Mouse (Mus musculus) spleen, adult 2 months (tissue): Measurements from ENCODE around the gene Nup62. TPM values are rescaled to one million over a fixed set of nuclear protein-coding genes. Genes with fewer than 3 reads are reported as not detected.

ENCODE experiments used
- DNase-seq, 2 experiments: peaks; one replicate each; pipeline versions ENCODE4 v3.0.0 to v3.0.0-alpha.2; 2012 to 2021; ENCODE audit warnings: low spot score in 2 of 2, low read depth in 1 of 2
- H3K27ac ChIP-seq: fragments of 200-500 bp; 2 replicates; pipeline ENCODE4 v1.5.1; 2012; ENCODE audit warnings: low read length, inconsistent platforms; ENCODE audit not compliant: insufficient read depth
- H3K27me3 ChIP-seq: fragments of 200-500 bp; 2 replicates; pipeline ENCODE4 v1.6.1; 2012; ENCODE audit warnings: mild to moderate bottlenecking, moderate library complexity, low read length, inconsistent platforms; ENCODE audit not compliant: control insufficient read depth, insufficient read depth
- H3K36me3 ChIP-seq: fragments of 200-500 bp; 2 replicates; pipeline ENCODE4 v1.6.1; 2012; ENCODE audit warnings: mild to moderate bottlenecking, low read length, inconsistent platforms; ENCODE audit not compliant: control insufficient read depth, insufficient read depth
- H3K4me1 ChIP-seq: fragments of 200-500 bp; 2 replicates; pipeline ENCODE4 v1.6.1; 2011; ENCODE audit warnings: inconsistent platforms; ENCODE audit not compliant: control insufficient read depth, insufficient read depth, insufficient read length
- H3K4me3 ChIP-seq: fragments of 200-500 bp; 2 replicates; pipeline ENCODE4 v1.5.1; 2011; ENCODE audit warnings: mild to moderate bottlenecking, inconsistent platforms; ENCODE audit not compliant: insufficient read depth, insufficient read length; ENCODE audit errors: extremely low read depth
- CTCF ChIP-seq: fragments of 200-500 bp; IDR thresholded peaks from 2 replicates; pipeline ENCODE4 v1.5.1; 2011; ENCODE audit warnings: mild to moderate bottlenecking, inconsistent platforms; ENCODE audit not compliant: insufficient read depth, insufficient read length, insufficient replicate concordance; ENCODE audit errors: extremely low read depth
- POLR2A ChIP-seq: fragments of 200-500 bp; IDR thresholded peaks from 2 replicates; pipeline ENCODE4 v1.6.1; 2011; ENCODE audit warnings: low read depth, low read length, inconsistent platforms
- WGBS: fragments of 180-500 bp; shearing (Covaris S2); methylation state at CpG from one replicate; pipeline ENCODE4 v1.1.7; 2018; 5-methylcytosine and 5-hydroxymethylcytosine counted together
- polyA plus RNA-seq: library from polyadenylated mRNA; depleted of rRNA; stranded (reverse); fragments of >200 nt; gene quantifications from 2 replicates; pipeline ENCODE4 v1.2.3, GENCODE M21; 2012; rRNA removed

The Nup62 gene
- polyA plus RNA-seq, result 43.8 and 60.5 TPM in 2 replicates

DNA sequence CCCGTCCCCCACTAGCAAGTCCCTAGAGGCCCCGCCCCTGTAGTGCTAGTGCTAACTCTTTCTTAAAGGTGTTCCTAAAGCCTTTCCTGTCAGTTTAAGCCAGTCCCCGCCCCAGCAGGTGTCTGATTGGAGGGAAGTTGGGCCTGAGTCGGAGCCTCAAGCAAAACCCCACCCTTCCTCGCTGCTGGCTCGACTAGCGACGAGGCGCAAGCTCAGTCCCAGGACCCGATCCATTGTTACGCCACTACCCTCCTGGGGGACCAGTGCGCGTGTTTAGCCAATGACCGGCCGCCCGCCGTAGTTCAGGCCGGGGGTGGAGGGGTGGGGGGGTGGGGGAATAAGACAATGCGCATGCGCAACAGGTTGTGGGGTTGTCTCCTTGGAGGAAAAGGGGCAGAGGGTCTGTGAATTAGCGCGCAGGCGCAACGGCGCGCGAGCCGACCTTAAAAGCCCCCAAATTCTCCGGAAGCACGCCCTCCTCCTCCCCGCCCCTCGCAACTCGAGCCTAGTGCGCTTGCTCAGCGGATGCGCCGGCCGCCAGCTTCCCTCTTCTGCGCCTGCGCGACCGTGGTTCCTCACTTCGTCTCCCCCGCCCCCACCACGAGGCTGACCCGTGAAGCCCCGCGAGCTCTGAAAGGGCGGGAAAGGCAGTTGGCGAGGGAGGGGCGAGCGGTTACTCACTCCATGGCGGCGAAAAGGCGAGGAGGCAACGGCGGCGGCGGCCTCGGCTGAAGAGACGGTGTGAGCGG lies at the start of gene Nup62, which contains the start of gene Il4i1:
Nup62 (plus strand) TSS at position 368 of the 749 bp plus-strand sequence.
Il4i1 (plus strand) TSS at position 667 of the 749 bp plus-strand sequence.
- peaks cover 7% of the 10 kb centered on the region for H3K4me1 ChIP-seq
- H3K4me3 ChIP-seq, result peak within 1 kb of the TSS; percentile 93
- H3K36me3 ChIP-seq, result no peaks in the 10 kb centered on the region
- WGBS, result under 1% methylated on average over 59 of the region's 62 CpGs
- DNase-seq, result peak; percentile 98 to 99
- H3K27ac ChIP-seq, result peak within 1 kb of the TSS; percentile 92
- no peak for TF ChIP-seq CTCF
- peak; percentile 60 for TF ChIP-seq POLR2A
- no peaks in the 10 kb centered on the region for H3K27me3 ChIP-seq

DNA sequence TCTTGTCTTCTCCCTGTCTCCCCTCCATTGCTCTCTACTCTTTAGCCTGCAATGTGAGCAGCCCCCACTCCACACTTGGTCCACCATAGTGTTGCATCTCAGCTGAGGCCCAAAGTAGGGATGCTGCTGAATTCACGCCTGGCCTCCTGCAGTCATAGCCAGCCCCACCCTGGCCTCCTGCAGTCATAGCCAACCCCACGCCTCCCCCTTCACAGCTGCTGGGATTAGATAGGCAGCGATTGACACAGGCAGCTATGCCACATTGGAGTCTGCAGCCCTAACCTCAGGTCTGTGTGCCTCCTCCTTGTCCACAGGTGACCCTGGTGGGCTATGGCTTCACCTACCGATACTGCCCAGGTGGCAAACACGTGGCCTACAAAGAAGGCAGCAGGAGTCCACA lies 47.8 kb upstream of the Nup62 start:
- H3K27me3 ChIP-seq, result no peaks in the 10 kb centered on the region
- peaks cover 52% of the 10 kb centered on the region for H3K36me3 ChIP-seq
- H3K4me1 ChIP-seq, result no peaks in the 10 kb centered on the region
- no peak overlapping the region for H3K4me3 ChIP-seq
- no peak overlapping the region for H3K27ac ChIP-seq
- WGBS, result 89% methylated on average over 5 of the region's 5 CpGs
- DNase-seq, result no peak
- no peak for TF ChIP-seq CTCF
- no peak for TF ChIP-seq POLR2A

DNA sequence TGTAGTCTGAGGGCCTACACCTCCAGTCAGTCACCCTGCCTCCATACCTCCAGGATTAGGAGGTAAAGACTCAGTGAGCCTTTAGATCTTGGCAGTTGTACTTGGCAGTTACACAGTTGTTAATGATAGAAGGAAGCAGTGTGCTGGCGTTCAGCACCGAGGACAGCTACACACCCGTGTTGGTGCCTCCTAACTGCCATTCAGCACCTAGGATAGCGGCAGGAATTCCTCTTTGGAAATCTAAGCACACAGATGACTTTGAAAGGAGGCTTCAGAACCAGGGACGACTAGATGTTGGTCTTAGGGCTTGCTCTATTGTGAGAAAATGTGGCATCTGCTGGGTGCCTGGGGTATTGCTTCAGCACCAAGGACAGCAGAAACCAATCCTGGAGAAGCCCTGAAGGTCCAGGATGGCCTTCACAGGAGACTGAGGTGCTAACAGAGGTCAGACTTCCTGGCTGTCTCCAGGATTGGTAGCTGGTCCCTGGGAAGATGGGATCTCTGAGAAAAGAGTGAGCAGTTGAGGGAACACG lies 45.8 kb upstream of the Nup62 start:
- H3K27ac ChIP-seq, result no peak overlapping the region
- H3K27me3 ChIP-seq, result no peaks in the 10 kb centered on the region
- whole genome bisulfite sequencing, result 60% methylated on average over 6 of the region's 6 CpGs
- H3K4me3 ChIP-seq, result no peak overlapping the region
- TF ChIP-seq CTCF, result no peak
- no peaks in the 10 kb centered on the region for H3K4me1 ChIP-seq
- no peak for DNase-seq
- H3K36me3 ChIP-seq, result peaks cover 51% of the 10 kb centered on the region

DNA sequence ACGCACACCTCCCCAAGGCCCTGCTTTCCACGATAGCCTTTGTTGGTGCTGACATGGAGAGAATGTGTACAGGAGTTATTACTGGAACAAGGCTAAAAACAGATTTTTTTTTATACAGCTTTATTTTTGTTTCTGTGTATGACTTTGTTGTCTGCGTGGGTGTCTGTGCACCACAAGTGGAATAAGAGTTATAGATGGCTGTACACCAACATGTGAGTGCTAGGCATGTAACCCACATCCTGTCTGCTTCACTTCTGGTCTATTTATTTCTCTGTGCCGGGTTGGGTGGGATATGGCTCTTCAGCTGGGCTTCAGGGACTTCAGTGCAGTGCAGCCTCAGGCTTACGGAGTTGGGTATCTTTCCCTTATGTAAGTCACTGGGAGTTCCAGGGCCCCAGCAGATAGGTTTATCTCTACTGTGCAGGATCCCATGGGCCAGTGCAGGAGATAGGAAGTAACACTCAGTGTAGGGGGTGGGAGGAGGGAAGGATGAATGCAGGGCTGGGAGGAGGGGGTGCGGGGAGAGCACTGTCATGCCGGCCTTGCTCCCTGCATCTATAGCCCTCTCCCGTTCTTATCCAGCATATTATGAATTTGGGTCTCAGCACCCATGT lies 43.2 kb upstream of the Nup62 start:
- DNase-seq, result no peak
- 59% methylated on average over 8 of the region's 8 CpGs for WGBS
- Histone ChIP-seq H3K36me3 (peaks cover 41% of the 10 kb centered on the region), H3K4me3 (no peak overlapping the region), H3K4me1 (no peaks in the 10 kb centered on the region), H3K27me3 (no peaks in the 10 kb centered on the region), H3K27ac (no peak overlapping the region)
- TF ChIP-seq POLR2A, result no peak
- no peak for TF ChIP-seq CTCF

DNA sequence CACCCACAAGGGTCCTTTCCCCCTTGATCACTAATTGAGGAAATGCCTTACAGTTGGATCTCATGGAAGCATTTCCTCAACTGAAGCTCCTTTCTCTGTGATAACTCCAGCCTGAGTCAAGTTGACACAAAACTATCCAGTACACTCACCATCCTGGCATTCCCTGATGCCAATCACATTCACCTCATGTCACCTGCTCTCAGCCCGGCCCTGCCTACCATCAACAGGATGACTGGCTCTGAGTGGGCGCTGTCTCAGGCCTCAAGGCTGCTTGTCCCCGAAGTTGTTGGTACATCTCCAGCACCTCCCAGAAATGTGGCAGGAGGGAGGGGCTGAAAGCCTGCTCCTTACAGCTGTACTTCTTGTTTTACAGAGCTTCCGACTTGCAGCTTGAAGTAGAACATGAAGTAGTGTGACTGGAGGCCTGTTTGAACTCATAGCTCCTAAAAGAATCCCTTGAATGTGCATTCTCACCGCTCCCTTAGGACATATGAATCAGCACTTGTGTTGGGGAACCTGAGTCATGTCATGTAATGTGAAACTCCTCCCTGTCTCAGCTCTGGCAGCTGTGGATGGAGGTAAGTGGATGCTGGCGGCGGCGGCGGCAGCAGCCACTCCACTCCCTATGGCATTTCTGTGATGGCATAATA lies 38.9 kb upstream of the Nup62 start:
- WGBS, result 91% methylated on average over 9 of the region's 9 CpGs
- Histone ChIP-seq H3K4me3 (no peak overlapping the region), H3K36me3 (peaks cover 19% of the 10 kb centered on the region), H3K27ac (no peak overlapping the region), H3K4me1 (no peaks in the 10 kb centered on the region), H3K27me3 (no peaks in the 10 kb centered on the region)
- DNase-seq, result no peak
- no peak for TF ChIP-seq CTCF
- no peak for TF ChIP-seq POLR2A

DNA sequence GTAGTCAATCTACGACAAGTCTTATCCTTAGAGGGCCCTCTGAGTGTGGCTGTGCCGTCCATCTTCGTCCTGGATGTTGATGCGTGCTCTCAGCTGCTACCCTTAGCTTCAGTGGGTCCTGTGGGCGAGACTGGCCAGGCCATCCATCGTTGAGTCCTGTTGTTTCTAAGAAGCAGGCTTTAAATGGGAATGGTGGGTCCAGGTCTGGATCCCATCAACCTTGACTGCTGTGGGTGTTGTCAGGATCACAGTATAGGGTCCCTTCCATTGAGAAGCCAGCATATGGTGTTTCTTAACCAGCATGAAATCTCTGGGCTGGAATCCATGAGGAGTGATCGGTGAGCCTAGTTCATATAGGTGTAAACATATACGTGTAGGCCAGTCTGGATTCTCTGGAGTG lies 35.8 kb upstream of the Nup62 start:
- Histone ChIP-seq H3K27ac (no peak overlapping the region), H3K4me1 (no peaks in the 10 kb centered on the region), H3K36me3 (peaks cover 13% of the 10 kb centered on the region), H3K27me3 (no peaks in the 10 kb centered on the region), H3K4me3 (no peak overlapping the region)
- no peak for DNase-seq
- WGBS, result 90% methylated on average over 8 of the region's 8 CpGs
- TF ChIP-seq CTCF (no peak), POLR2A (no peak)

DNA sequence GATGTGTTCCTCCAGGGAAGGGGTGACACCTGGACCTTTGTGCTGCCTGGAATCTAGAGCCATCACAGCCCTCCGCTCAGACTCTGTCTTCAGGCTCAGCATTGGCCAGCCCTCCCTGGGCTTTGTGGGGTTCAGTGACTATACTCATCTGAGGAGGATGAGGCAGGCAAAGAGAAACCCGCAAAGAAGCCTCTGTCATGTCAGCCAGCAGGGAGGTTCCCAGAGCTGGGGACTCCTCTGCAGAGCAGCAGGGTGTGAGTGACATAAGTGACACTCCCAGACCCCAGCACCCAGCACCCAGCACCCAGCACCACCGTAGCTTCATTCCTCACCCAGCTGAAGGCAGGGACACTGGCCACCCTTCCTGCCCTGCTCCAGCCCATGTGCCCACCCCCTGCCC lies 26.4 kb upstream of the Nup62 start:
- WGBS, result 88% methylated on average over 3 of the region's 3 CpGs
- no peak overlapping the region for H3K27ac ChIP-seq
- no peak for DNase-seq
- H3K4me1 ChIP-seq, result no peaks in the 10 kb centered on the region
- H3K36me3 ChIP-seq, result no peaks in the 10 kb centered on the region
- H3K4me3 ChIP-seq, result no peak overlapping the region
- TF ChIP-seq CTCF (no peak), POLR2A (no peak)
- H3K27me3 ChIP-seq, result no peaks in the 10 kb centered on the region; the same call in 1 of the 2 replicates
